ENCODE assay signal across 15 mouse cellular contexts in the genomic region with DNA sequence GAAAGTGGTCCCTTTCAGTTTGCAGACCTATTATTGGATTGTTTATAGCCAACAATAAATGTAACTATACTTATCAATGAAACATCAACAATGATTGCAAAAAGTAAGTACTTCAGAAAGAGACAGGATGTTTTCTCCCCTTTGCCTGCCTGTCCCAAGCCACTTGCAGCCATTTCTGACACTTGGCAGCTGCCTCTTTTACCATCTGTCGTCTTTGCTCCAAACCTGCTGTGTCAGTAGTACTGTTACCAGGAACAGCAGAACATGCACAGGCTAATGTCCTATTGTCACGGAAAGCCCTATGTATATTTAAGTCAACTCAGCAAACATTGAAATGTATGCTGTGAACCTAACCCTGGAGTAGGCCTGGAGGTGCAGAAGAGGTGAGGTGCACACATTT.
DNase-seq lines count a peak whose midpoint lies in the region; ATAC-seq and TF ChIP-seq lines count a peak whose summit lies in the region.
"Had no signal": no experiment of that assay in that cellular context is flagged by ENCODE, and none has a peak within 500 bp of the region (broad histone marks: within the 10 kb centered on the region; RNA-seq: fewer than 3 reads in every experiment).

No protein-coding gene starts in this region.

- H3K36me3 ChIP-seq in liver, embryonic 11.5 days (ENCODE audit: control insufficient read depth, insufficient read depth, low read length) = no peaks in the 10 kb centered on the region
- H3K36me3 ChIP-seq: forebrain, embryonic 15.5 days; hindbrain, embryonic 13.5 days; neural tube, embryonic 15.5 days had no signal

- no peak for DNase-seq in layer of hippocampus, adult 2 months (ENCODE audit: low spot score in 2 of 2)
- no peak for DNase-seq in layer of hippocampus, postnatal 14 days (ENCODE audit: low spot score in 2 of 2)
- DNase-seq in cerebellum, adult 8-10 months = peak; percentile 35
- DNase-seq in lung, postnatal 10 days = peak; percentile 44
- DNase-seq in liver, embryonic 11.5 days (ENCODE audit: low spot score) = no peak
- no peak for DNase-seq in spleen, adult 12 weeks (ENCODE audit: low spot score)
- DNase-seq: adrenal gland, postnatal 36 days; gastrocnemius, postnatal 14 days; kidney, adult 11 months; retina, postnatal 1 day had no signal

- no peak overlapping the region for H3K4me3 ChIP-seq in layer of hippocampus, adult 2 months
- no peak overlapping the region for H3K4me3 ChIP-seq in liver, embryonic 11.5 days (ENCODE audit: low read depth, low read length)
- H3K4me3 ChIP-seq: forebrain, embryonic 15.5 days; hindbrain, embryonic 13.5 days; neural tube, embryonic 15.5 days had no signal

- H3K27ac ChIP-seq in layer of hippocampus, adult 2 months = peak overlapping the region; percentile 43; the same call in 1 of the 2 replicates
- no peak overlapping the region for H3K27ac ChIP-seq in liver, embryonic 11.5 days (ENCODE audit: low read depth, low read length)
- H3K27ac ChIP-seq: forebrain, embryonic 15.5 days; hindbrain, embryonic 13.5 days; neural tube, embryonic 15.5 days had no signal

- TF ChIP-seq CTCF in layer of hippocampus, adult 2 months (conservative IDR thresholded peaks at IDR 0.05) = no peak

- H3K4me2 ChIP-seq in liver, embryonic 11.5 days = no peak overlapping the region
- H3K4me2 ChIP-seq: forebrain, embryonic 15.5 days; hindbrain, embryonic 13.5 days; neural tube, embryonic 15.5 days had no signal

- peaks cover 4% of the 10 kb centered on the region; the same call in 1 of the 2 replicates for H3K4me1 ChIP-seq in liver, embryonic 11.5 days (replicated peaks; ENCODE audit: control insufficient read depth, insufficient read depth, low read length)
- H3K4me1 ChIP-seq: forebrain, embryonic 15.5 days; hindbrain, embryonic 13.5 days; neural tube, embryonic 15.5 days had no signal

- H3K27me3 ChIP-seq in liver, embryonic 11.5 days (replicated peaks; ENCODE audit: control insufficient read depth, insufficient read depth, low read length) = no peaks in the 10 kb centered on the region
- H3K27me3 ChIP-seq: forebrain, embryonic 15.5 days; hindbrain, embryonic 13.5 days; neural tube, embryonic 15.5 days had no signal

- H3K9ac ChIP-seq in liver, embryonic 11.5 days (ENCODE audit: low read depth, low read length) = no peak overlapping the region
- H3K9ac ChIP-seq: forebrain, embryonic 15.5 days; hindbrain, embryonic 13.5 days; neural tube, embryonic 15.5 days had no signal

- WGBS in liver, embryonic 11.5 days = 82% methylated on average over 2 of the region's 2 CpGs

- no peaks in the 10 kb centered on the region for H3K9me3 ChIP-seq in liver, embryonic 11.5 days (ENCODE audit: control insufficient read depth, low read length)
- H3K9me3 ChIP-seq: forebrain, embryonic 15.5 days; hindbrain, embryonic 13.5 days; neural tube, embryonic 15.5 days had no signal

- ATAC-seq in cerebellum, adult (ENCODE audit: insufficient number of reproducible peaks, low FRiP score, low TSS enrichment) = peak; percentile 56; the same call in 1 of the 2 replicates
- ATAC-seq in liver, embryonic 11.5 days (replicated peaks; ENCODE audit: low FRiP score) = no peak
- ATAC-seq: forebrain, embryonic 15.5 days; midbrain, embryonic 16.5 days had no signal

Comparison
In these comparisons a context has a peak if more than half of its experiments do, and no peak if none do; other contexts are left out.
1. DNase-seq: peak in cerebellum, adult 8-10 months (single experiment) and lung, postnatal 10 days (single experiment); none in layer of hippocampus, adult 2 months (0 of 2), layer of hippocampus, postnatal 14 days (0 of 2), liver, embryonic 11.5 days (single experiment) and spleen, adult 12 weeks (single experiment).